Mouse (Mus musculus): ENCODE measurements around the gene Nkapd1. TPM values are rescaled to one million over a fixed set of nuclear protein-coding genes. Genes with fewer than 3 reads are reported as not detected.

The Nkapd1 gene
- polyA plus RNA-seq (2016; fragmentation: Nextera tagmentation; extraction: Ambion mirVana) = 28.6 and 32.0 TPM in 2 replicates

- peak within 1 kb of the TSS; percentile 95 for H3K27ac ChIP-seq
- H3K4me2 ChIP-seq = peak within 1 kb of the TSS; percentile 80
- H3K4me3 ChIP-seq (replicated peaks) = peak within 1 kb of the TSS; percentile 100
- ATAC-seq (ENCODE audit: insufficient number of reproducible peaks, insufficient read depth, low FRiP score, low TSS enrichment, low read depth) = peak; percentile 95
- WGBS = under 1% methylated on average over 81 of the region's 81 CpGs
- no peaks in the 10 kb centered on the region for H3K27me3 ChIP-seq
- H3K36me3 ChIP-seq = peaks cover 33% of the 10 kb centered on the region
- no peaks in the 10 kb centered on the region for H3K9me3 ChIP-seq
- H3K4me1 ChIP-seq (replicated peaks) = peaks cover 12% of the 10 kb centered on the region
- peak within 1 kb of the TSS; percentile 95 for H3K9ac ChIP-seq (replicated peaks)
These were observed at the start of gene Nkapd1, which contains the start of gene Pih1d2 for GRCm38 (mm10) chr9:50616766-50617603. Nkapd1 (minus strand) TSS chr9:50617464. Pih1d2 (plus strand) TSS chr9:50617321.

GRCm38 (mm10) chr9:50666442-50666841 is 49.2 kb upstream of the Nkapd1 start:
- Histone ChIP-seq H3K4me3 (replicated peaks) (no peak overlapping the region), H3K9me3 (no peaks in the 10 kb centered on the region), H3K9ac (replicated peaks) (no peak overlapping the region), H3K27ac (no peak overlapping the region), H3K36me3 (peaks cover 60% of the 10 kb centered on the region), H3K4me2 (no peak overlapping the region), H3K27me3 (no peaks in the 10 kb centered on the region), H3K4me1 (replicated peaks) (no peaks in the 10 kb centered on the region)
- 90% methylated on average over 6 of the region's 6 CpGs for WGBS
- no peak for ATAC-seq (ENCODE audit: insufficient number of reproducible peaks, insufficient read depth, low FRiP score, low TSS enrichment, low read depth)

GRCm38 (mm10) chr9:50664826-50665225 is 47.6 kb upstream of the Nkapd1 start:
- WGBS = 96% methylated on average over 5 of the region's 5 CpGs
- Histone ChIP-seq H3K36me3 (peaks cover 60% of the 10 kb centered on the region), H3K27ac (no peak overlapping the region), H3K4me1 (replicated peaks) (peaks cover 4% of the 10 kb centered on the region; the same call in 1 of the 2 replicates), H3K4me2 (no peak overlapping the region), H3K9ac (replicated peaks) (no peak overlapping the region), H3K9me3 (no peaks in the 10 kb centered on the region), H3K27me3 (no peaks in the 10 kb centered on the region), H3K4me3 (replicated peaks) (no peak overlapping the region)
- ATAC-seq (ENCODE audit: insufficient number of reproducible peaks, insufficient read depth, low FRiP score, low TSS enrichment, low read depth) = no peak

- Histone ChIP-seq H3K27me3 (no peaks in the 10 kb centered on the region), H3K27ac (no peak overlapping the region), H3K4me2 (peak overlapping the region; percentile 75), H3K9ac (replicated peaks) (no peak overlapping the region), H3K36me3 (peaks cover 41% of the 10 kb centered on the region), H3K9me3 (no peaks in the 10 kb centered on the region), H3K4me3 (replicated peaks) (peak overlapping the region; percentile 77), H3K4me1 (replicated peaks) (peaks cover 15% of the 10 kb centered on the region)
- WGBS = 27% methylated on average over 12 of the region's 12 CpGs
- ATAC-seq (ENCODE audit: insufficient number of reproducible peaks, insufficient read depth, low FRiP score, low TSS enrichment, low read depth) = no peak
These were observed 43.2 kb upstream of the Nkapd1 start for GRCm38 (mm10) chr9:50660431-50660830.

GRCm38 (mm10) chr9:50659392-50660217 is 42.3 kb upstream of the Nkapd1 start, which contains the start of gene Dlat:
Dlat (minus strand) TSS chr9:50659780.
- Histone ChIP-seq H3K4me3 (replicated peaks) (peak within 1 kb of the TSS; percentile 77), H3K36me3 (peaks cover 42% of the 10 kb centered on the region), H3K9me3 (no peaks in the 10 kb centered on the region), H3K27ac (peak within 1 kb of the TSS; percentile 90), H3K27me3 (no peaks in the 10 kb centered on the region), H3K4me2 (peak within 1 kb of the TSS; percentile 75), H3K9ac (replicated peaks) (peak within 1 kb of the TSS; percentile 86), H3K4me1 (replicated peaks) (peaks cover 15% of the 10 kb centered on the region)
- ATAC-seq (ENCODE audit: insufficient number of reproducible peaks, insufficient read depth, low FRiP score, low TSS enrichment, low read depth) = peak; percentile 90
- under 1% methylated on average over 63 of the region's 63 CpGs for WGBS

DNA sequence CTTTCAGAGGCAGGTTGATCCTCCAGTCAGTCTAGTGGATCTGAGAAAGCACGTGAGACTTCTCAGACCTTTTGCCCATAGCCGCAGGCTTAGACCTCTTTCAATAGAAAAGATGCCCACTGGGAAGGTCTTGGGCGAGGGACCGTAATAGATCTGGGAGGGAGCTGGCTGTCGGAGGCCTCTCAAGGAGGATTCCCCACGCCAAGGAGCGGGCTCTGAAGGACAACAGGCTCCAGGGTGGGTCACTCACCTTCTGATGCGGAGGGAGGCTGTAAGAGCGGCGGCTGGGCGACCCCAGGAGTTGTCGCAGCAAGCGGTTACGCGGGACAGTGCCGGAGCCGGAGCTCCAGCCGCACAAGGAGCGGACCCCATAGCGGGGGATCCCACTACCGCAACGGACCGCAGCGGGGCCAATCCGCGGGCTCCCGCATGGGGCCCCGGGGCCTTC is 41.7 kb upstream of the Nkapd1 start:
- Histone ChIP-seq H3K4me3 (replicated peaks) (peak overlapping the region; percentile 77), H3K4me2 (peak overlapping the region; percentile 75), H3K36me3 (peaks cover 45% of the 10 kb centered on the region), H3K9me3 (no peaks in the 10 kb centered on the region), H3K4me1 (replicated peaks) (peaks cover 15% of the 10 kb centered on the region), H3K27ac (peak overlapping the region; percentile 90), H3K27me3 (no peaks in the 10 kb centered on the region), H3K9ac (replicated peaks) (peak overlapping the region; percentile 86)
- peak; percentile 66; the same call in 1 of the 2 replicates for ATAC-seq (ENCODE audit: insufficient number of reproducible peaks, insufficient read depth, low FRiP score, low TSS enrichment, low read depth)
- WGBS = under 1% methylated on average over 28 of the region's 28 CpGs

GRCm38 (mm10) chr9:50658391-50658790 is 41.1 kb upstream of the Nkapd1 start:
- no peak for ATAC-seq (ENCODE audit: insufficient number of reproducible peaks, insufficient read depth, low FRiP score, low TSS enrichment, low read depth)
- peaks cover 45% of the 10 kb centered on the region for H3K36me3 ChIP-seq
- H3K4me3 ChIP-seq (replicated peaks) = peak overlapping the region; percentile 77
- H3K27me3 ChIP-seq = no peaks in the 10 kb centered on the region
- WGBS = 24% methylated on average over 5 of the region's 5 CpGs
- H3K27ac ChIP-seq = no peak overlapping the region
- H3K9me3 ChIP-seq = no peaks in the 10 kb centered on the region
- peak overlapping the region; percentile 86 for H3K9ac ChIP-seq (replicated peaks)
- peak overlapping the region; percentile 75 for H3K4me2 ChIP-seq
- peaks cover 15% of the 10 kb centered on the region for H3K4me1 ChIP-seq (replicated peaks)

GRCm38 (mm10) chr9:50650503-50650902 is 33.2 kb upstream of the Nkapd1 start:
- no peak overlapping the region for H3K4me3 ChIP-seq (replicated peaks)
- H3K9ac ChIP-seq (replicated peaks) = no peak overlapping the region
- no peak for ATAC-seq (ENCODE audit: insufficient number of reproducible peaks, insufficient read depth, low FRiP score, low TSS enrichment, low read depth)
- no peak overlapping the region for H3K4me2 ChIP-seq
- H3K27me3 ChIP-seq = no peaks in the 10 kb centered on the region
- 97% methylated on average over 10 of the region's 10 CpGs for WGBS
- H3K4me1 ChIP-seq (replicated peaks) = no peaks in the 10 kb centered on the region
- H3K36me3 ChIP-seq = peaks cover 96% of the 10 kb centered on the region
- H3K9me3 ChIP-seq = no peaks in the 10 kb centered on the region
- no peak overlapping the region for H3K27ac ChIP-seq

- Histone ChIP-seq H3K4me2 (no peak overlapping the region), H3K36me3 (peaks cover 94% of the 10 kb centered on the region), H3K27me3 (no peaks in the 10 kb centered on the region), H3K9me3 (no peaks in the 10 kb centered on the region), H3K4me3 (replicated peaks) (no peak overlapping the region), H3K4me1 (replicated peaks) (no peaks in the 10 kb centered on the region), H3K27ac (no peak overlapping the region), H3K9ac (replicated peaks) (no peak overlapping the region)
- WGBS = 74% methylated on average over 10 of the region's 10 CpGs
- no peak for ATAC-seq (ENCODE audit: insufficient number of reproducible peaks, insufficient read depth, low FRiP score, low TSS enrichment, low read depth)
These were observed 29.6 kb upstream of the Nkapd1 start for GRCm38 (mm10) chr9:50646826-50647370.

DNA sequence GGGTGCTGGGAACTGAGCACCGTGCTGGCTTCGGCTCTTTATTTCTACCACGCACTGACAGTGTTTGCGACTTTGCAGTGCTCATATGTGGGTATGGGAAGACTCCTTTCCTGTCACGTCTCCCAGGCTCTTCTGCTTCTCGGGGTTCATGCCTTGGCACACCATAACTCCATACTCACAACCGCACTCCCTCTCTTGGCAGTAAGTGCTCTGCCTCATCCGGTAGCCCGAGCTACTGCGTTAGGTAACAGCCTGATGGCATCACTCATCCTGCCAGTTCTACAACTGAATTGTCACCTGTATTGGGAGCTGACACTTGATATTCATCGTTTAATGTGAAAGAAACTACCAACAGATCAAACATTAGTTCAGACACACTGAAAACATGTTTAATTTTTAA is 17.0 kb upstream of the Nkapd1 start:
- H3K36me3 ChIP-seq = peaks cover 65% of the 10 kb centered on the region
- no peaks in the 10 kb centered on the region for H3K9me3 ChIP-seq
- H3K9ac ChIP-seq (replicated peaks) = no peak overlapping the region
- no peak overlapping the region for H3K27ac ChIP-seq
- 91% methylated on average over 11 of the region's 11 CpGs for WGBS
- ATAC-seq (ENCODE audit: insufficient number of reproducible peaks, insufficient read depth, low FRiP score, low TSS enrichment, low read depth) = no peak
- H3K4me3 ChIP-seq (replicated peaks) = no peak overlapping the region
- H3K4me1 ChIP-seq (replicated peaks) = no peaks in the 10 kb centered on the region
- no peak overlapping the region for H3K4me2 ChIP-seq
- no peaks in the 10 kb centered on the region for H3K27me3 ChIP-seq

- ATAC-seq (ENCODE audit: insufficient number of reproducible peaks, insufficient read depth, low FRiP score, low TSS enrichment, low read depth) = no peak
- H3K9me3 ChIP-seq = no peaks in the 10 kb centered on the region
- 66% methylated on average over 2 of the region's 2 CpGs for WGBS
- no peaks in the 10 kb centered on the region for H3K4me1 ChIP-seq (replicated peaks)
- H3K4me2 ChIP-seq = no peak overlapping the region
- H3K27me3 ChIP-seq = no peaks in the 10 kb centered on the region
- H3K27ac ChIP-seq = no peak overlapping the region
- no peak overlapping the region for H3K4me3 ChIP-seq (replicated peaks)
- no peak overlapping the region for H3K9ac ChIP-seq (replicated peaks)
- peaks cover 53% of the 10 kb centered on the region for H3K36me3 ChIP-seq
These were observed 15.8 kb upstream of the Nkapd1 start for GRCm38 (mm10) chr9:50633059-50633458.

All from limb, embryonic 12.5 days (tissue).